Mouse (Mus musculus) right cerebral cortex, postnatal 14 days (tissue): ENCODE results near the gene Fshr.
"Not testable (repeated sequence)": the region's sequence is repeated elsewhere in the genome, so short reads cannot be mapped to it uniquely, and the experiment has no call there.

Source experiments
- DNase-seq: peaks from one replicate; pipeline ENCODE4 v3.0.0; 2022

Fshr gene

DNA sequence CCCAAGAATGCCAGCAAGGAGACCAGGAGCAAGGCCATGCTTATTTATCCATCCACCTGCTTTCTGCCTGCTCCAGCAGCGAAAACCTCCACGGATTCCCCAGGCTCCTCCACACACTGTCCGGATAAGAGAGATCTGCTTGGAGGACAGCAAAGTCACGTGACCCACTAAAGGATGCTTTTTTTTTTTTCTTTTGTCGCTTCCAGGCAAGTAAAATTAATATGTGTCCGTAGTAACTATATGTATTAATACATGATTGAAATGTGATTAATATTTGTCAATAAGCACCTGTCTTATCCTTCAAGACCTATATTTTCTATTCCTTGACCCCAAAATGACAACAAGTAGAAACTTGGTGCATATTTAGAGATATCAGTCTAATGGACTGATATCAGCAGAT is at the start of gene Fshr:
TSS of gene Fshr (minus strand) at position 101 of the 400 bp plus-strand sequence.
- DNase-seq = no peak

DNA sequence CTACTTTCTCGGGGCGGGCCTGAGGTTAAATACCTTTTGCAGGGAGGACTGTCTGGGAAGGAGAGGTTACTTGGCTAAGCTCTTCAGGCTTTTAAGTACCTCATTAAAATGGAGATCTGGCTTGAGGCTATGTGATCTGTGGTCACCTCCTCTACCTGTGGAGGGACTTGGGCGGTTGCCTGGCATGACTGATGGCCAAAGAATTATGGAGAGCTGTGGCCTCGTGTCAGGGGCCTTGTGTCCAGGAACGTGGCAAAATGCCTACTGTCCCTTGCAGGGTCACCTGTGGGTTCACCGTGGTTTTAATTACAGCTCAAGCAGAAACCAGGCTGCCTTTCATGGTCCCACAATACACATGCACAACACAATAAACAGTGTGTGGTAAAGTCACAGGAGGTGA is 1.7 kb upstream of the Fshr start:
- no peak for DNase-seq

DNA sequence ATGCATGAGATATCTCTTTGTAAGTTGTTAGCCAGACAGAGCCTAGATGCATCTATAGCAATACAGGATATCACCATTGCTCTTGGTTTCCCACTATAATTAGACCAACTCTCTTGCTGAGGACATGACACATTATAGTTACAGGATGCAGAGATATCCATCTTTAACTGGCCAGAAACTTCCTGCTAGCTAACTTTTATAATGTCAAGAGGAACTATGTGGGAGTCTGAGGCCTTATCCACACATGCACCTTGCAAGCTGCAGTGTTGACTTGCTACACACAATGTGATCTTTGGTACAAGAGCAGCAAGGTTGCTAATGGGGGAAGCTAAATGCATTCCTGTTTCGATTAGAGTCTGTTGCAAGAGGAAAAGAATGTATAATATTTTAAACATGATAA is 26.9 kb downstream of the Fshr start:
- DNase-seq = no peak

DNA sequence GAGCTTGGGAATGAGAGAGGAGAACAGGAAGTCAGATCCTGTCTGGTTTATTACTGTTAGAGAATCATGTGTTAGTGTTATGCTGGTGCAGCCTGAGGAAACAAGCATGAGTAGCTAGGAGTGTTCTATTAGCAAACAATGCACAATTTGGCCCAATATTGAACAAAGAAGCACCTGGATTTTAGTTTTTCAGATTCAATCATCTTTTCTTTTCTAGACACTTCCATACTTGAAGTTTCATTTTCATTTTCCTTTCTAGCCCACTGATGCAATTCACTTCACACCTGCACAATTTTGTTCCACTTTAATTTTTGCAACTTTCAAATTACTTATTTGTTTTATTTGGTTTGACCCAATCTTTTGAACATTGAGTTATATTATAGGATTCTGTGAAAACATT is 35.7 kb downstream of the Fshr start:
- no peak for DNase-seq

DNA sequence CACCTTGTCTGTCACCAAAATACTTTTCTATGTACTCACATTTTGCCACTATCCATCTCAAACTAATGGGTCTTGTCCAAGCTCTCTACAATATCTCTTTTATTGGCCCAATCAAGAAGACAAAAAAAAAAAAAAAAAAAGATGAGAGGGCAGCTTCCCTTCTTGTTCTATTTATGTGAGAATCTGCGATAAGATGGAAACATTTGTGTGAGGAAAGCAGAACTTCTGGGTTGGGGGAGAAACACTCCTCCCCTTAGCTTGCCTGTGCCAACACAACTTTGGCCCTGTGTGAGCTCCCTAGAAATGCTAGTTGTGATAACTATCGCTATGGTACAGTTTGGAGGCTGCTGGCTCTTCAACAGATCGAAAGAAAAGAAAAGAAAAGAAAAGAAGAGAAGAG is 38.0 kb downstream of the Fshr start:
- no peak for DNase-seq

DNA sequence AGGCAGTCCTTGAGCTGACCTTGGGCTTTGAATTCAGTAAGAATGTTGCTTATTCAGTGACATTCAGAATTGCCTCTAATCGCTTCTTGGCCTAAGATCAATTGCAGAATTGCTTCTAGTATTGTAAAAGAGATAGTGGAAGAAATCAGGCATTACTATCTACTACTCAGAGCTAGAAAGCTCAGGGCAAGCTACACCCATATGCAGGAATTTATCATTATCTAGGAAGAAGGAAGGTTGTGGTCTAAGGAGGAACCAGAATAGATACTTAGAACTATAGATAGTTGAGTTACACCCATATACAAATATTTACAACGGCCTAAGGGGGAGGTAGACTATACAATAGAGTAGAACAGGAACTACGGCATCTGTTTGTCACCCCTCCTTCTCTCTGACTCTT is 41.1 kb downstream of the Fshr start:
- not testable (repeated sequence) for DNase-seq

DNA sequence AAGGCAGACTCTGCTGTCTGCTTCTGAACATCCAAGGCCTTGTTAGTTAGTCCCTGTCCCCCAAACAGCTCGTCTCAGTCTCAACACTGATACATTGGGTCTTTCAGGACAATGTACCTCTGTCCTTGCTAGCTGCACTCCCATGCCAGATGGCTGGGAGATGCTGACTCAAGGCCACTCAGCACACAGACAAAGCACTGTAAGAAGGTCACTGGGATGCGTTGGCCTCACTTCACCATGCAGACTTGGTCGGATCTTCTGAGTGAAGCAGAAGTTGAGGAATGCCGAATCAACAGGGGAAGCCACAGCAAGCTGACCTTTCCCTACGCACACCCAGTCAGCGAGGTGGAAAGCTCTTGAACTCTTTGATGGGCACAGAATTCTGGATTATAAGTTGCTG is 55.7 kb downstream of the Fshr start:
- no peak for DNase-seq

DNA sequence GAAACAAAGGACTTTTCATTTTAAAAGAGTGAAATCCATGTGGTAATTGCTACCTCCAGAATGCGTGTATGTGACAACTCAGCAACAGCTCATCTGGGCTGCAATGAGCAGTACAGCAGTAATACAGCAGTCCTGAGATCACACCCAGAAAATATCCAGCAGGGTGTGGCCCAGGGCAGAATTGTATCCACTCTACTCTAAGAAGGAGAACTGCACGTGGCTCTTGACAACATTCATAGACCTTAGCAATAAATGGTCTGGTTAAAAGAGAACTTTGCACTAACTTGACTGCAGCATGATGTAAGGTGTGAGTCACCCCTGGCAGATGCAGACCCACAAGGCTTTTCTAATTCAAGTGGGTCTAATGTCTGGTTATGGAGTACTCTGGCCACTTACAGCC is 80.5 kb downstream of the Fshr start:
- DNase-seq = no peak

DNA sequence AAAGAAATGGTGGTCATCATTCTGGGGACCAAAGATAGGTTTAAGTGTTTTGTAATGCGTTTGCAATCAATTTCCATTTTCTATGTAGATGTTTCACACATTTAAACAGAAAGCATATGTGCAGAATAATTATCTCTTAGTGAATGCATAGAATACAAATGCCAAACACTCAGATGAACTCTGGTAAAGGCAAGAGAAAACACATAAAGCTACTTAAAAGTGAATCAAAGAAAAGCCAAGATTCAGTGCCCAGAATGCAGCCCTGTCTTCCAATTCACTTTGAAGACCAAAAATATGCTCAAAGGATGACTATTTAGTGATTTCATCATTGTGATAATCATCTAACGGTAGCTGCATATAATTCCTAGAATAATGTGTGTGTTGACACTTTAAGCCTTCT is 81.2 kb downstream of the Fshr start:
- DNase-seq = no peak

DNA sequence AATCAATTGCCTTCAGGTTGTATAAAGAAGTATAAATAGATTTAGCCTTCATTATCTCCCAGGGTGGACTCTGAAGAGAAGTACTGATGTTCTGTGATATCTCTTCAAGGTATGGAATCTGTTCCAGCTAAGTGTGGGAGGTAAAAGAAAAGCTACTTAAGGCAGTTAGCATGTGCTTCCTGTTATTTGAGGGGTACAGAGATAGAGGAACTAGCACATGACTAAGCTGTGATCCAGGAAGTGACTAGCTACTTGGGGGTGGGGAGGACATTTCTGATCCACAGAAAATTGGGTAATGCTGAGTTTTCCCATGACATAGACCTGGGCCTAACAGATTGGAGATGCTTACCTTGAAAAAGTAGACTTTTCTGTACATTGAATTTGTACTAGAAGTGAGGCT is 86.5 kb downstream of the Fshr start:
- DNase-seq = no peak

DNA sequence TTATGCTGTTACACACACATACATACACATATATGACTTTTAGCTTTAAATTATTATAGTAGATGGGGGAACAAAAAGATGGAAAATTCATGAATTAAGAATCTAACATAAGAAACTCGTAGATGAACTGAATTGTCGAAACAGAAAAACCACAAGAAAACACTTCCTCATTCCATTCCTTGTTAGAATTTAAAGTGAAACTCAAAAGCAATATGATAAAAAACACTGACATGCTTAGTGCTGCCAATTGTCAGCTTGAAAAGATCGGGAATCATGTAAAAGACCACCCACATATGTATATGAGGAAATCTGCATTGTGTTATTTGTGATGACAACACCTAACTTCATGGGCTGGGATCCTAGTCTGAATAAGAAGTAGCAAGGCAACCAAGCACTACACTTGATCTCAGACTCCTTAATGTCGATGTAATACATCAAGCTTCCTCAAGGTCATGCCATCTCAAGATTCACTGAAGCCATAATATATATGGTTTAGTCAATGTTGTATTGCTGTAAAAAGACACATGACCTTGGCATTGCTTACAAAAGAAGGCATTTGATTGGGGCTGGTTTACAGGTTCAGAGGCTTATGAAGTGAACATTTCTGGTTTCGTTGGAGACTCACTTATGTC is 99.6 kb downstream of the Fshr start:
- no peak for DNase-seq

DNA sequence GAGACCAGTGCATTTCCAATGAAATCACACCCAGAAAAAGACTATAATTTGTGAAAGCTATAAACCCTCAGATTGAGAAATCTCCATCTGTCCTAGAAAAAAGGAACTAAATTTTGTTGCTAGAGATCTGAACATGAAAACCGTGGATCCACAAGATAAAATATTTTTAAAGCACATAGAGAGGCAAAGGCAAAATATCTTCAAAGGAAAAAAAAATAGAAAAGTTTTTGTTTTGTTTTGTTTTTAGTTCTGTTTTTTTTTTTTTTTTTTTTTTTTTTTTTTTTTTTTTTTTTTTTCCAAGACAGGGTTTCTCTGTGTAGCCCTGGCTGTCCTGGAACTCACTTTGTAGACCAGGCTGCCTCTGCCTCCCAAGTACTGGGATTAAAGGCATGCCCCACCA is 100.7 kb downstream of the Fshr start:
- not testable (repeated sequence) for DNase-seq

DNA sequence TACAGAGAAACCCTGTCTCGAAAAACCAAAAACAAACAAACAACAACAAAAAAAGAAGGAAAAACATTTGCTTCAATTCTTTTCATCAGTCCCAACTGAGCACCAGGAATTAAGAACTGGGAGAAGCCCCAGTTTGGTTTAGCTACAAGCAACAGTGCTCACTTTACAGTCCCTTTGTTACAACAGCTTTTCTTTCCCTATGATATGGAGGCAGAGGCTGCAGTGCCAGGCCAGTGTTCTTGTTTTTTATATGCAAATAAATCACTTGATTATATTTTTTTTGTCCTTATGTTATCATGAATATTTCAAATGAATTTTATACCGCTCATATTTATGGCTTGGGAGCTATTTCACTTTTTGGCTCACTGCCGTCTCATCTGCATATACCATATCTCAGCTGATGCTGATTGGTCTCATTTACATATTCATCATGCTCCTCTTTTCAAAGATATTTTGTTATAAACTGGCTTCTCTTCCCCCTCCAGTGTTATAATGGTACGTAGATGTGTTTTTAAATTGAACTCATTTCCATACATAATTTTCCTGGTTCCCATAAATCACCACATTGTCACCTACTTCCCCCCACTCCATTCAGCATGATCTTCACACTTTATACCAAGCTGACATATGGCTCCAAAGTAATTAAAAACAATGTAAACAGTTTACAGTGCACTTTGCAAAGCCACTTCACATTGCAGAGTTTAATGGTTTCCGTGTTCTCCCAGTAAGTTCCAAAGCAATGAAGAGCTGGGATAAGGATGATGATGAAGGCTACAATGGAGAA is 110.6 kb downstream of the Fshr start:
- DNase-seq = no peak

DNA sequence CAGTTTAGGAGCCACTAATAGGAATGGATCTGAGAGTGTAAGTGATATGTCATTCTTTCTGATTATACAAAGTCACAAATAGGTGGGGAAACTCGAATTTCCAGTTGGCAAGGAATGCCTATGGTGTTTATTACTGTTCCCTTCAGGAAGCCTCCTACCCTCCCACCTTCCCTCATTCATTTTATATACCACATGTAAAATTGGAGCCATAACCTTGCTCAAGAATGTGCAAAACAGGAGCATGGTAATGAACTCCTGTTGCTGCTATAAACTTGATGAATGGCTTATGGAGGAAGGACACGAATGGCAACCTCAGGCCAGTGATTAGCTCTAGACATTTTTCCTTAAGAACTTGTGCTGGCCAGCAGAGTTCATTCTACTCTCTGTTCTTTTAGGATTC is 117.6 kb downstream of the Fshr start:
- no peak for DNase-seq

DNA sequence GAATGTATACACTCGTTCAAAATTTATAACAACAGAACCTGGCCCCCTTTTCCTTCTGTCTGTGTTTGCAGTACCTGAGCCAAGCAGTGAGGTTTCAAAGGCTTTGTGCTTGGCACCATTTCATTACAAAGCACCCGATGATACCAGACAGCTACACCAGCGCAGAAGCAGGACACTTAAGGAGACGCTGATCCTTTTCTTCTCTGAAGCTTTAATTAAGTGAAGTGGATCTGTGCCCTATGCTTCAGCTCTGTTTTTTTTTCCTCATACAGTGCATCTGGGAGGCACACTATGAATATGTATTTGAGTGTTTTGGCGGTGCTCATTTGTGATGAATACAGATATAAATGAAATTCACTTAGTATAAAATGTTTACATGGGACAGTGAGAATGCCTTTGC is 120.8 kb downstream of the Fshr start:
- DNase-seq = no peak

DNA sequence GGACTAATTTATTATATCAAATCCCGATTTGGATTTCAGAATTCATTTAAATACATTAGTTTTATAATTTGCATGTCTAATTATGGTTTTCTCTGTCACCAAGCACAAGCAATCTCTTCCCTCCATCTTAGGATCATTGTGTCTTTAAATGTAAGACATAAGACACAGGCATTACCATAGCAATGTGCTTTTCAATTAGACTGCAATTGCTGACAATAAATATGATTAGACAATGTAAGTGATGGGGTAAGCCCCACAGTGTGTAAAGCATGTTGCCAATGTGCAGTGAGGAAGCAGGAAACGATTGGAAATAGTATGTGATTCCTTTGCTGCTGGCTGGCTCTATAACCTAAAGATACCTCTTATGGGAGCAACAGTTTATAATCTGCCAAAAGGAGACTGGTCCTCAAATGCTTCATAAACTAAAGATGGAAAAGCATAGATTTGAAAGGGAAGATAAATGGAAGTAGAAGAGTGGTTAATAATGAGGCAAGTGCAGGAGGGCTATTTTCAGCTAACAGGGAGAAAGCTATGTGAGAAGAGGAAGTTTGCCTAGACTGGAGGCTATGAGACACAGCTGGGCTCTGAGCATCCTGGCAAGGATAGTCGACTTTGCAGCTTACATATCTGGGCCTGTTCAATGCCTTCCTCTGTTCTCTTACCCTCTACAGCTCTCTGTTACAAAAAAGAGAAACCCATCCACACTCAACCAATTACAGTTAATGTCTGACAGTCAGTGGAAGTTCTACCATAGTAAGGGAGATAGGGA is 136.0 kb downstream of the Fshr start:
- DNase-seq = peak; percentile 5

DNA sequence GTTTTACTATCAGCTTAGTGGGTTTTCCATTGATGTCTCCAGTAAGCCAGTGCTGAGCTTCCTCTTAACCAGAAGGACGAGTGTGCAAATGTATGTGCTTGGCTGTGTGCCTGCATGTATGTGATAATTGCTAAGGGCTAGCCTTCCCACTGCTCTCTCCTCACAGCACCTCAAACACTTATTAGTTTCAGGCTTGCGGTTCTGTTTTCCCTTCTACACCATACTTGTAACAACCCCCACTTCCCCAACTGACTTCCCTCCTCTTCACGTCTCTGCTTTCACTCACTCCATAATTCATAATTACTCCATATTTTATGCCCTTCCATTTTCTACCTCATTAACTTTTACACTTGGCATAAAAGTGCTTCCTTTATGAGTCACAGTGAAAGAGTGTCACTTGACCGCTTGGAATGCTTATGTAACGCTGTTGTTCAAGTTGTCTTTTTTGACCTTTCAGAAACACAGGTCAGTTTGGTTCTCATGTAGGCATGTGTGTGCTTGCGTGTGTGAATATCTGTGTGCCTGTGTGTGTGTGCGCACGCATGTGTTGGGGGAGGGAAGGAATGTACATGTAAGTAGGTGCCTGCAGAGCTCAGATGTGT is 138.0 kb downstream of the Fshr start:
- DNase-seq = no peak

DNA sequence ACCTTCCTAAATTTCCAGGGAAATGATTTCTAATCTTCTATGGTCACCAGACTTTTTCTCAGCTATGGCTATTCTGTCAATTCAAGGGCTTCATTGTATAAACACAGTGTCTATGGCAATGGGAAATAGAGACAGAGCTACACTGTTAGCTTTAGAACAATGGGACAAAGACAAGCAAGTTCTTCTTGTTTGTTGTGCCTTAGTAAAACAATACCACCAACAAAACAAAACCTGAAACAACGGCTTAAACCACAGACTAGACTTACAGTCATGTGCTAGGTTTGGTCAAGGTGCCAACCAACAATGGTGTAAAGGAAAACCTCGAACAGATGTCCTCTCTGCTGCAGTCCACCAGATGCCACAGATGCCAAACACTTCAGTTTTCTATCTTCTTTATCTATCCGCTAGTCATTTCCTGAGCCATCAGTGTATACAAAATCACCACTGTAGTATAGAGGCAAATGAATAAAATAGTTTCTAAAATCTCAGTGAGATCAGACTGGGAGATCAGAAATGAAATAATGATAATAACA is 149.4 kb downstream of the Fshr start:
- no peak for DNase-seq

DNA sequence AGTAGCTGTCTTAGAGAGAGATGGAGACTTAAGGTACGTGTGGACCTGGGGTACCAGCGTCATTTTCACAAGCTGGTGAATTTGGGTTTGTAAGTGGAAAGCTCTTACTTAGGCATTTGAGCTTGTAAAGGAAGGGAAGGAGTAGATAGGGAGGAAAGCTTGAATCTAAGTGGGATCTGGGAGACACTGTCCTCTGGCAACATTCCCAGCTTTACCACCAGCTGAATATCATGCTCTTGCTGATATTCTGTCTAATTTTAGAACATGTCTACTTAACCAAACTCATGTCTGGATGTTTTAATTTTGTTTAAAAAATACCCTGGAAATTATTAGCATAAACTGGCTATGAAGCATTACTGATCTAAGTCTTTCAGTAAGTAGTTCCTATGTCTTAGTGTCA is 151.4 kb downstream of the Fshr start:
- DNase-seq = no peak

DNA sequence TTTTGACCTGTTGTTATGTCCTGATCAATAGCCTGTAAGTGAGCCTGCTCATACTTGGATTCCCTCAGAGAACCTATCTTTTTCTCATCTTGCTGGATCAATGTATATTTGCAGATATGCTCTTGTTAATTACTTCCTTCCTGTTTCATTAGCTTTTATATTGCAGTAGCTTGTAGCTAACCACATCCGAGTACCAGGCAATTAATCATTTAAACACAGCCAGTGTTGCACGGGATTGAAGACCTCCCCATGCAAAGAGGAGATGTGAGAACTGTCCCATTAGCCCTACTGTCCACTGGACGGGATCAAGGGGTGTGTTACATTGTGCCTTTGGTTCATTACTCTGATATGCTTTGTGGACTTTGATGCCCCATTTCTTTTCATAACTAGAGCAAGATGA is 154.5 kb downstream of the Fshr start:
- no peak for DNase-seq

DNA sequence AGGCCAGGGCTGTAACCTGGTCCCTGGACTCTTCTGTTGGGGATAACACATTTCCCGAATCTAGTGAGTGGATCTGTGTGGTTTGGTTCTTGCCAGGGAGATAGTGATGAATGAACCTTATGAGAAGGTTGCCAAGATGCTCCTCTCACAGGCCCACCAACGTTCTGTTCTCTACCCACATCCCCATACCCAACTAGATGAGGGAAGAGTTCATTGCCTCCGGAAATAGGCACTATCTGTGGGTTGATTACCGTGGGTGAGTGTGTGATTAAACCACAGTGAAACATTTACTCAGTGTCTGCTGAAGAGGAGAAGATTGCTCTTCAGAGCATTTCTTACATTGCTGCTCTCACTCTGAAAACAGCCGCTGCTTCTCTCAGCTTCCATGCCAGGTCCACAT is 163.8 kb downstream of the Fshr start:
- no peak for DNase-seq

DNA sequence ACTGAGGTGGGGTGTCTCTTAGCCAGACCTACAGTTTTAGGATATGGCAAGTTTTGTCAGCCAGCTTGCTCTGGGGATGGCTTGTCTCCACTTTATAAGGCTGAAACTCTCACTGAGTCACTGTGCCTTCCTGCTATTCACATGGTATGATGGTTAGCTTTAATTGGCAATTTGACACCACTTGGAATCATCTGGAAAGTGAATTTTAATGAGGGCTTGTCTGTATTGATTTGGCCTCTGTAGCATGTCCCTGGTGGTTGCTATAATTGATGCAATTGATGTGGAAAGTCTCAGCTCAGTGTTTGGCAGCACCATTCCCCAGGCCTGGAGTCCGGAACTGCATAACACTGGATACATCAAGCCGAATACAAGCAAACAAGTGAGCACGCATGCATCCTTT is 164.4 kb downstream of the Fshr start:
- no peak for DNase-seq

DNA sequence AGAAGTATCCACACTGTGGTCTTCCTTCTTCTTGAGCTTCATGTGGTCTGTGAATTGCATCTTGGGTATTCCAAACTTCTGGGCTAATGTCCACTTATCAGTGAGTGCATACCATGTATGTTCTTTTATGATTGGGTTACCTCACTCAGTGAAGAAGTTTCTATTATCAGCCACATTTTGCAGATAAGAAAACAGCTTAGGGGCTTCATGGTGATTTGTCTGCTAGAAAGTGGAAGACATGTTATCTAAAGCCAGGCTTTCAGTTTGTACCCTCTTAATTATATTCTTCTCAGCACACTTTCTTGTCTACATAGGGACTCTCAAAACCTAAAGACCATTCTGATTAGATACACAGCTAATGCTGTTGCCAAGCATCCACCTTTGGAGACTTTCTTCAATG is 165.8 kb downstream of the Fshr start:
- DNase-seq = no peak
